Mouse (Mus musculus) layer of hippocampus, adult 8-10 months (tissue): ENCODE measurements at regions not wholly inside any gene's neighbourhood (a gene's known extent, or its start where the extent isn't known, plus 50 kb on each side); places are given as distances from the start of the nearest gene placed in this dataset.
A peak's percentile ranks its signal among the peaks of the same experiment; 100 is the strongest.

Experiments used
- DNase-seq, 2 experiments: peaks; one replicate each; pipeline ENCODE4 v3.0.0; 2022; ENCODE audit warnings: low spot score in 2 of 2

DNA sequence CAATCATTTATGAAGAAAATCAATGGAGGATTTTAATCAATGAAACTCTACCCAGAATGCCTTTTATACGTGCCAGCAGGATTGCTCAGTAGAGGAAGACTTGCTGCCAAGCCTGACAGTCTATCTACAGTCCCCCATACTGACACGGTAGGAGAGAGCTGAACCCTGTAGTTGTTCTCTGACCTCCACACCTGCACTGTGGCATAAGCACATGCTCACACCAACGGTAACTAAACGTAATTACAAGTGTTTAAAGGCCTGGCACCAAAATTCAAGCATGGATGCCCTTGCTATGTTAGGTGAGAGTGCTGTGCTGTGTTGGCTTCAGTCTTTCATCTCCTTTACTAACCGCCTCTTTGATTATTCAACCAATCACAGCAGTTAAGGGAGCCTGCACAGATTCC is 190.8 kb downstream of the Pfkfb3 start:
- DNase-seq = no peak

DNA sequence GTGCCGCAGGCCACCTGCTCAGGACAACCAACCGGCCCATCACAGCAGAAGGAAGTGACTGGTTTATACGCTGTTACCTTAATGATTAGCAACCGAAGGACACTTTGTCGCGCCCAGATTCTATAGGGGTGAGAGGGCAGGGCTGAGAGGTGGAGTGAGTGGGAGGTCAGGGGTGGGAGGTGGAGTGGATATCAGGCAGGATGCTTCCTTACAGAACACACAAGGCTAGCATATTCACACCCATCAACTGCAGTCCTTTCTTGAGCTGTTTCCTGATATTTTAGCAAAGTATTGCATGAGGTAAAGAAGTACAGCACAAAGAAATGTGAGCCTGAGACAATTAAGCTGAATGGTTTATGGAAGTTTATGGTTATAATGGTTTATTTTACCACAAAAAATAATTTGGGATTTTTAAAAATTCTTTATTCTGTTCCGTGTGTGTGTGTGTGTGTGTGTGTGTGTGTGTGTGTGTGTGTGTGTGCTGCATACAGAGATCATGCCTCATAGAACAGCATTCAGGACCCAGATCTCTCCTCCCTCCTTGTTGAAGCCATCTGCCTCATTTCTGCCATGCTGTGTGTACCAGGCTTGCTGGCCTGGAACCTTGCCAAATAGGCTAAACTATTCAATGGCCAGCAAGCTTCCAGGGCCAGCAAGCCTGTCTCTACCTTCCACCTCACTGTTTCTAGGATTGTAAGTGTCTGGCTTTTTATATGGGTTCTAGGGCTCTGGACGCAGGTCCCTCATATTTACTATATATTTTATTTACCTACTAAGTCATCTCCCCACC is 190.5 kb downstream of the Prkcq start:
- DNase-seq = peak; percentile 10 to 21

GRCm38 (mm10) chr2:11359280-11359679 is 187.4 kb downstream of the Prkcq start:
- no peak for DNase-seq

GRCm38 (mm10) chr2:11356714-11357113 is 184.8 kb downstream of the Prkcq start:
- no peak for DNase-seq

DNA sequence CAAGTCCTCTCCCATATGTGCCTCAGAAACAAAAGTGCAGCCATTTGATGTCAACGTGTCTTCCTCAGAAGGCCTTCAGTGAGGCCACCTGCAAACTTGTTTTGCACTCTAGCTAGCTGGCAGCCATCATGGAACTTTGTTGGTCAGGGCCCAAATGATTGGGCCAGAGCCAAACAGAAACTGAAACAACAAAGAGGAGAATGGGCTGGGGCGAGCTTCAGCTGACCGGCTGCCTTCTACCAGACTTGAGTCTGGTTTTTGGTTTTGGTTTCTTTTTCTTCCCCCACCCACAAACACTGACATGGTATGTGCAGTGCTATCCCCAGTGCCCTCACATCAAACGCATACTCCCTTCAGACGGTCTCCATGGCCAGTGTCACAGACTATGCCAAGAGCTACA is 183.7 kb downstream of the Prkcq start:
- DNase-seq = no peak
